Mouse (Mus musculus) naive thymus-derived CD4-positive, alpha-beta T cell, adult 2 months (primary cell): ENCODE results near the gene Gm11111.

ENCODE experiments used
- DNase-seq: peaks from one replicate; pipeline ENCODE4 v3.0.0-alpha.2; 2011; ENCODE audit warnings: low read depth

Gene Gm11111

DNA sequence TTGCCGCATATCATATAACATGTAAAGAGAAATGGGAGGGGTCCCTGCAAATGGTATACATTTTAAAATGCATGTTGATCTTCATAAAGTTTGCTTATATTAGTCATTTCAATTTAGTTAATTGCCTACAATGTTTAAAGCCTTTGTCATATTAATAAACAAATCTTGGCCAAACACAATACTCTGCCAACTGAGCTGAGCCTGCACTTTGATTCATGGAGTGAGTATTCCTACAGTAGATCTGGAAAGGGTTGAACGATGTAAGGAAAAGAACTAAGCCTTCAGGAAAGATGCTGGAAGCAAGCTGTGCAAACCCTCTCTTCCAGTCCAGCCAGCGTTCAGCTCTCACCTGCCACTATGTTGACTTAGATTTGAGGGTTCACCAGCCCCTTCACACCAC is 29.6 kb downstream of the Gm11111 start:
- DNase-seq, result no peak

GRCm38 (mm10) chr5:98585915-98586314 is 33.4 kb downstream of the Gm11111 start:
- no peak for DNase-seq
